Mouse (Mus musculus): Measurements from ENCODE around the gene Dnajc28.

DNA sequence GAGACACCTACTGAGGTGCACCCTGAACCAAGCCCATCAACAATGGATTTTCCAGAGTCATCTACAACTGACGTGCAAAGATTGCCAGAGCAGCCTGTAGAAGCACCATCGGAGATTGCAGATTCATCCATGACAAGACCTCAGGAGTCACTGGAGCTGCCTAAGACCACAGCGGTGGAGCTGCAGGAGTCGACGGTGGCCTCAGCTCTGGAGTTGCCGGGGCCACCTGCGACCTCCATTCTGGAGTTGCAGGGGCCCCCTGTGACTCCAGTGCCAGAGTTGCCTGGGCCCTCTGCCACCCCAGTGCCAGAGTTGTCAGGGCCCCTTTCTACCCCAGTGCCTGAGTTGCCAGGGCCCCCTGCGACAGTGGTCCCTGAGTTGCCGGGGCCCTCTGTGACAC is 36.5 kb upstream of the Dnajc28 start:
- TF ChIP-seq CTCF (IDR thresholded peaks at IDR 0.05; ENCODE audit: control insufficient read depth, insufficient read depth, low read length): no peak
- no peak for TF ChIP-seq POLR2A (IDR thresholded peaks at IDR 0.05; ENCODE audit: borderline replicate concordance, control insufficient read depth, low read depth, low read length)

Data from bone marrow, adult 2 months (tissue).